Mouse (Mus musculus) left cerebral cortex, postnatal 25 days (tissue): ENCODE results near the gene 1110032F04Rik. TPM values are rescaled to one million over a fixed set of nuclear protein-coding genes. Genes with fewer than 3 reads are reported as not detected.

Source experiments
- DNase-seq, 2 experiments: peaks; one replicate each; pipeline ENCODE4 v3.0.0; 2022; ENCODE audit warnings: low spot score in 2 of 2, mixed read lengths in 1 of 2
- intact Hi-C: fragments of 180-260 bp; cut with DNase I; formaldehyde crosslinking; loops from one replicate; pipeline ENCODE4 v1.15.1; 2025
- total RNA-seq, 2 experiments: library from RNA; stranded (reverse); gene quantifications; 2 replicates each; pipeline ENCODE4 v1.2.3; 2021

Gene 1110032F04Rik
- total RNA-seq, 2 experiments from 2014 or later = 15.3 to 15.9 TPM

GRCm38 (mm10) chr3:68904902-68905778 lies 35.8 kb downstream of the 1110032F04Rik start:
- DNase-seq = peak in 1 of 2 experiments; percentile 40
- intact Hi-C loops = no loop called here

- intact Hi-C loops = no loop called here
- no peak for DNase-seq
Measured at GRCm38 (mm10) chr3:68907509-68907908, 38.1 kb downstream of the 1110032F04Rik start.

Other genes starting within 250 kb of the 1110032F04Rik start
- gene Il12a, start 178.9 kb upstream of the 1110032F04Rik start, total RNA-seq = 1 to 10 TPM; 1.9 to 4.8 TPM
- gene Ift80, start 135.0 kb downstream of the 1110032F04Rik start, total RNA-seq = 10 to 100 TPM; 22.3 to 23.9 TPM
- gene Smc4, start 135.2 kb downstream of the 1110032F04Rik start, total RNA-seq = 1 to 10 TPM; 5.3 to 5.6 TPM
- gene Trim59, start 175.2 kb downstream of the 1110032F04Rik start, total RNA-seq = 1 to 10 TPM; 8.8 to 9.0 TPM